Mouse (Mus musculus) liver, embryonic 16.5 days (tissue): ENCODE results near the gene Fam163a. TPM values are rescaled to one million over a fixed set of nuclear protein-coding genes. Genes with fewer than 3 reads are reported as not detected.

Experiments
- ATAC-seq: fragments of 200-750 bp; cut with Nextera tagmentation; 2 replicates; pipeline ENCODE4 v1.8.0; 2017; ENCODE audit warnings: low read depth, mild to moderate bottlenecking, moderate number of reproducible peaks, moderate library complexity
- H3K27ac ChIP-seq: fragments of 300-500 bp; sonication (generic); 2 replicates; pipeline ENCODE4 v1.5.1; 2014; ENCODE audit warnings: mild to moderate bottlenecking, low read length
- H3K27me3 ChIP-seq: fragments of 300-500 bp; sonication (generic); 2 replicates; pipeline ENCODE4 v1.6.1; 2014; ENCODE audit warnings: low read depth, low read length, mixed read lengths; ENCODE audit not compliant: control insufficient read depth, insufficient read depth
- H3K36me3 ChIP-seq: fragments of 300-500 bp; sonication (generic); 2 replicates; pipeline ENCODE4 v1.6.1; 2014; ENCODE audit warnings: mild to moderate bottlenecking; ENCODE audit not compliant: control insufficient read depth, insufficient read depth
- H3K4me1 ChIP-seq: fragments of 300-500 bp; sonication (generic); 2 replicates; pipeline ENCODE4 v1.6.1; 2014; ENCODE audit warnings: low read depth, low read length, mixed read lengths; ENCODE audit not compliant: control insufficient read depth
- H3K4me2 ChIP-seq: fragments of 300-500 bp; sonication (generic); 2 replicates; pipeline ENCODE4 v1.6.1; 2014; ENCODE audit warnings: low read depth, low read length, mixed read lengths
- H3K4me3 ChIP-seq: fragments of 300-500 bp; sonication (generic); 2 replicates; pipeline ENCODE4 v1.5.1; 2014; ENCODE audit warnings: low read depth, mild to moderate bottlenecking, low read length
- H3K9ac ChIP-seq: fragments of 300-500 bp; sonication (generic); 2 replicates; pipeline ENCODE4 v1.6.1; 2014; ENCODE audit warnings: low read depth, low read length
- H3K9me3 ChIP-seq: fragments of 300-500 bp; sonication (generic); replicated peaks from 2 replicates; pipeline ENCODE4 v1.6.1; 2016; ENCODE audit warnings: low read length; ENCODE audit not compliant: control insufficient read depth
- WGBS: fragments of 180-500 bp; shearing (Covaris S2); extraction: QIAGEN DNeasy Blood & Tissue Kit; methylation state at CpG from one replicate; pipeline ENCODE4 v1.1.7; 2014; ENCODE audit not compliant: insufficient replicate concordance; 5-methylcytosine and 5-hydroxymethylcytosine counted together
- polyA plus RNA-seq: library from polyadenylated mRNA; unstranded; fragments of >200 nt; fragmentation: Nextera tagmentation; extraction: Ambion mirVana; gene quantifications from 2 replicates; pipeline ENCODE4 v1.2.1, GENCODE M21; 2015

Gene Fam163a
- polyA plus RNA-seq, 1 experiment from 2014 or later, result 0.02 TPM

DNA sequence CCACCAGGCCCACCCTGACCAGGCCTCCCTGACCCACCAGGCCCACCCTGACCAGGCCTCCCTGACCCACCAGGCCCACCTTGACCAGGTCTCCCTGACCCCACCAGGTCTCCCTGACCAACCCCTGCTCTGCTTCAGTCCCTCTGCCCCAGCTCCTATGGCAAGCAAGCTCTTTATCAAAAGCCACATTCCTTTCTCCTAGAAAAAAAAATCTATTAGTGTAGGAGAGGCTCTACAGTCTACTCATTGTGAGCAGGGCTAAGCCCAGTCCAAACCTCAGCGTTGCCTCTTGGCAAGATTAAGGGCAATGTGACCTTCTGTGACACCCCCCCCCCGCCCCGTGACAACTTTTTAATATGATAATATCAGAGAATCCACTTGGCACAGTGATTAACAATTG, 120.2 kb downstream of the Fam163a start:
- WGBS, result 53% methylated on average over 3 of the region's 3 CpGs
- Histone ChIP-seq H3K4me1 (no peaks in the 10 kb centered on the region), H3K27ac (no peak overlapping the region), H3K9me3 (no peaks in the 10 kb centered on the region), H3K27me3 (no peaks in the 10 kb centered on the region), H3K4me3 (no peak overlapping the region), H3K4me2 (no peak overlapping the region), H3K9ac (no peak overlapping the region), H3K36me3 (no peaks in the 10 kb centered on the region)
- no peak for ATAC-seq

DNA sequence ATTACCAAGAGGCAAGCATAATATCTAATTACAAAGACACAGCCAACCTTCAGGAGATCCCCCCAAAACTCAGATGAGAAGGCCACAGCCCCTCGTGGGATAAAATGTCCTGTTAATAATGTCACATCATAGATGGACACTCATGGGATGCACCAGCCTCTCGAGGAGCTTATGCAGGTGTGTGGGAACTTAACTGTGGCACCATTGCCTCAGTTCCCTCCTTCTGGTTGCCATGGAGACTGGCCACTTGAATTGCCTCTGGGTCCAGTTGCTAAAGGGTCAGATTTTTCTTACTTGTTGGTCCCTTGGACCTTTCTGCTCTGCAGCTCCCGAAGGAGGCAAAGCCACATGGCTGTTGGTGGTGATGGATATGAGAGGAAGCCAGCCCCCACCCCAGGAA, 127.2 kb downstream of the Fam163a start:
- H3K4me2 ChIP-seq, result no peak overlapping the region
- H3K27me3 ChIP-seq, result no peaks in the 10 kb centered on the region
- no peaks in the 10 kb centered on the region for H3K9me3 ChIP-seq
- no peak overlapping the region for H3K27ac ChIP-seq
- 0 out of 2 replicates have a peak, but pooled peaks cover 2% of the 10 kb centered on the region for H3K4me1 ChIP-seq
- no peaks in the 10 kb centered on the region for H3K36me3 ChIP-seq
- H3K9ac ChIP-seq, result no peak overlapping the region
- H3K4me3 ChIP-seq, result no peak overlapping the region
- no peak for ATAC-seq
- whole genome bisulfite sequencing, result 42% methylated on average over 3 of the region's 3 CpGs

DNA sequence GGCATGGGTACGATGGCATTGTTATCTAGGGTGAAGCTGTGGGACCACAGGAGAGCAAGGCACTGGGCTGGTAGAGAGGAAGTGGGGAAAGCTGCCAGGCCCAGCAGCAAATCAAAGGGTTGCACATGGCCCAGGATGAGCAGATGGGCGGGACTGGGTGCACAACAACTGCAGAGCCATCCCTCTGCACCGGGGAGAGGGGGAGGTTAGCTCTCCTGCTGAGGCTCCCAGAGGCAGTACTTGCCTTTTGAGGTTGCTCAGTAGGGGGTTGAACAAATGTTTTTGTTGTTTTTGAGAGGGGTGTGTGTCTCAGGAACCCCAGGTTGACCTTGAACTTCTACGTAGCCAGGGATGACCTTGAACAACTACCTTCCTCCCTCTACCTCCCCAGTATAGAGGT, 128.4 kb downstream of the Fam163a start:
- no peak for ATAC-seq
- WGBS, result 29% methylated on average over 4 of the region's 4 CpGs
- Histone ChIP-seq H3K4me3 (no peak overlapping the region), H3K36me3 (no peaks in the 10 kb centered on the region), H3K27me3 (no peaks in the 10 kb centered on the region), H3K27ac (no peak overlapping the region), H3K9me3 (no peaks in the 10 kb centered on the region), H3K9ac (no peak overlapping the region), H3K4me1 (peaks cover 2% of the 10 kb centered on the region; the same call in 1 of the 2 replicates), H3K4me2 (no peak overlapping the region)

DNA sequence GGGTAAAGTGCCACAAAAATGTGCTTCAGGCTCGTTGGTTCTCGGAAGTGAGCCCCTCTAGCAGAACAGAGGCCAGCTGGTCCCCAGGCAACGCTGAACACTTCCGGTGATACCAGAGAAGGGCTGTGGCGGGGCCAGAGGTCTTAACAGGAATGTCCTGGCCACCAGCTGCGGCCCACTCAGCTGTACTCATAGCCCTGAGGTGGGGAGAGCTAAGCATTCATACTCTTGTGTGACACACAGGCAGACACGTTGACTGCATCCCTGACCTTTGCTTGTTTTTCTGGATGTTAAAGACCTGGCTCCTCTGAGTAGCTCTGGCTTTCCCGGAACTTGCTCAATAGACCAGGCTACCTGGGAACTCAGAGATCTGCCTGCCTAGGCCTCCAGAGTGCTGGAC, 130.3 kb downstream of the Fam163a start:
- no peak overlapping the region for H3K4me2 ChIP-seq
- H3K4me1 ChIP-seq, result peaks cover 2% of the 10 kb centered on the region; the same call in 1 of the 2 replicates
- peak overlapping the region; percentile 5; the same call in 1 of the 2 replicates for H3K27ac ChIP-seq
- no peaks in the 10 kb centered on the region for H3K9me3 ChIP-seq
- ATAC-seq, result no peak; the same call in 1 of the 2 replicates
- WGBS, result 58% methylated on average over 8 of the region's 8 CpGs
- no peak overlapping the region for H3K4me3 ChIP-seq
- H3K9ac ChIP-seq, result no peak overlapping the region
- H3K27me3 ChIP-seq, result no peaks in the 10 kb centered on the region
- H3K36me3 ChIP-seq, result no peaks in the 10 kb centered on the region

DNA sequence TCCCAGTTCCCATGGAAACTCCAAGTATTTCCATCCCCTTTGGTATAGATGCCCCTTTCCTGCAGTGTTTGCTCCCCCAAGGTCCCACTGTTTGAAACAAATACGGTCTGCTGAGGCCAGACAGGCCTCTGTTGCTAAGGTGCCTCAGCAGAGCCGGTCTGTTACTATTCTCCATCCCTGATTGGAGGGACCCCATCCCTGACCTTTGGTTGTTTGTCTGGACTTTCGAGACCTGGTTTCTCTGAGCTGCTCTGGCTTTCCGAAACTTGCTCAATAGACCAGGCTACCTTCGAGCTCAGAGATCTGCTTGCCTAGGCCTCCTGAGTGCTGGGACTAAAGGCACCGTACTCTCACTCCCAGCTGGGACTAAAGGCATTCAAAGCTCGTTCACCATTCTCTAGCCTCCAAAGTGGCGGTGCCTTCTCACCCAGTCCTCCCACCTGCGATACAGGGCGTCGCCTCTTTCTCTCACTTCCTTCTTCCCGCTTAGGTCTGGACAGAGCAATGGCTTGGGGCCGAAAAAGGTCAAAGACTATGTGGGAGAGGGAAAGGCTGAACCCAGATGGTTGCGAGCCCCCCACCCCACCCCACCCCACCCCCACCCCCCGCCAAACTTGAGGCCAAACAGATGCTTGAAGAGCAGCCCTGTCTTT, 131.5 kb downstream of the Fam163a start:
- H3K9ac ChIP-seq, result no peak overlapping the region
- H3K27ac ChIP-seq, result peak overlapping the region; percentile 64
- no peak overlapping the region for H3K4me3 ChIP-seq
- no peaks in the 10 kb centered on the region for H3K36me3 ChIP-seq
- no peaks in the 10 kb centered on the region for H3K9me3 ChIP-seq
- ATAC-seq, result peak; percentile 82
- H3K27me3 ChIP-seq, result no peaks in the 10 kb centered on the region
- 57% methylated on average over 15 of the region's 15 CpGs for WGBS
- H3K4me2 ChIP-seq, result no peak overlapping the region
- peaks cover 2% of the 10 kb centered on the region; the same call in 1 of the 2 replicates for H3K4me1 ChIP-seq

DNA sequence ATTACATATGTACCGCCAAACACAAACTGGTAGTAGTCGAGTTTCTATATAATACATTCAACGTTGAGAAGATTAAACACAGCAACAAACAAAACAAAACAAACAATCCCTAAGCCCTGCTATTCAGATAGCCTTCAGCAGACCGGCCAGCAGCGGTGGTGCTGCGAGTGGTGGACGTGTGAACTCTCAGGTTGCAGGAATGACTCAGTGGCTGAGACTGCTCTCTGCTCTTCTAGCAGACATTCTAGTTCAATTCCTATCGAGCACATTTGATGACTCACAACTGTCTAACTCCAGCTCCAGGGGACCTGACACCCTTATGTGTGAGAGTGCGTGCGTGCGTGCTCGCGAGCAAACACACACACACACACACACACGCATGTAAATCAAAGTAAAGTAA, 134.7 kb downstream of the Fam163a start:
- Histone ChIP-seq H3K4me2 (no peak overlapping the region), H3K9ac (no peak overlapping the region), H3K4me3 (no peak overlapping the region), H3K9me3 (no peaks in the 10 kb centered on the region), H3K27ac (no peak overlapping the region), H3K4me1 (peaks cover 2% of the 10 kb centered on the region; the same call in 1 of the 2 replicates), H3K27me3 (no peaks in the 10 kb centered on the region), H3K36me3 (peaks cover 10% of the 10 kb centered on the region)
- 71% methylated on average over 14 of the region's 14 CpGs for WGBS
- no peak for ATAC-seq

DNA sequence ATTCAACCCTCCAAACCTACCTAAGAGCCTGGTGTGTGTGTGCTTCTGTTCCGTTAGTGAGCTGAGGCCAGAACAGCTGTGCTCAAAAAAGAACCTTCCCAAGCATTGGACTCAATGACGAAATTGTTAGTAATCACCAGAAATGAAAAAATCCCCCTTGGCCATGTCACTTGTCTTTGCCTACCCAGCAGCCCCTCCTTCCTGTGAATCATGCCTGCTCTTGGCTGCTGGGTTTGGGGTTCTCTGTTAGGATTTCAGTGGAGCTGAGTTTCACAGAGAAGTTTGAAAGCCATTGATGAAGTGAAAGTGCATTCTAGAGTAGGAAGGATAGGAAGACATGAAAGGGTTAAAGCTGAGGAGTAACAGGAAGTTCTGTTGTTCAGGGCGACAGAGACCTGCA, 138.7 kb downstream of the Fam163a start:
- no peak overlapping the region for H3K4me2 ChIP-seq
- no peaks in the 10 kb centered on the region for H3K9me3 ChIP-seq
- no peaks in the 10 kb centered on the region for H3K27me3 ChIP-seq
- 51% methylated on average over 3 of the region's 3 CpGs for WGBS
- no peak for ATAC-seq
- no peak overlapping the region for H3K9ac ChIP-seq
- peaks cover 42% of the 10 kb centered on the region for H3K36me3 ChIP-seq
- no peaks in the 10 kb centered on the region for H3K4me1 ChIP-seq
- H3K27ac ChIP-seq, result no peak overlapping the region
- H3K4me3 ChIP-seq, result no peak overlapping the region

DNA sequence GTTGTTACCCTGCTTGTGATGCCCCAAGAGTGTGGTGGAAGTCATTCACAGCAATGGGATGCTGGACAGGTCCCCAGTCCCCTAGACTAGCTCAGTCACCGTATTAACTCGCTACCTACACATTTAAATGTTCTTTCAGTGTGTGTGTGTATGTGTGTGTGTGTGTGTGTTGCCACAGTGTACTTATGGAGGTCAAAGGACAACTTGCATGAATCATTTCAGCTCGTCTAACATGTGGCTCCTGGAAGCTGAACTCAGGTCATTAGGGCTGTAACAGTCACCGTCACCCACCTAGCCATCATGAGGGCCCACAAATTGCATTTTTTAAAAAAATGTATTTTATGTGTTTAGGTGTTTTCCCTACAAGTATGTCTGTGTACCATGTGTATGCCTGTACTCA, 142.6 kb downstream of the Fam163a start:
- H3K4me2 ChIP-seq, result no peak overlapping the region
- no peaks in the 10 kb centered on the region for H3K27me3 ChIP-seq
- H3K4me1 ChIP-seq, result no peaks in the 10 kb centered on the region
- H3K36me3 ChIP-seq, result peaks cover 54% of the 10 kb centered on the region
- no peak overlapping the region for H3K4me3 ChIP-seq
- 87% methylated on average over 4 of the region's 4 CpGs for WGBS
- no peaks in the 10 kb centered on the region for H3K9me3 ChIP-seq
- no peak overlapping the region for H3K27ac ChIP-seq
- H3K9ac ChIP-seq, result no peak overlapping the region
- peak; percentile 35; the same call in 1 of the 2 replicates for ATAC-seq

DNA sequence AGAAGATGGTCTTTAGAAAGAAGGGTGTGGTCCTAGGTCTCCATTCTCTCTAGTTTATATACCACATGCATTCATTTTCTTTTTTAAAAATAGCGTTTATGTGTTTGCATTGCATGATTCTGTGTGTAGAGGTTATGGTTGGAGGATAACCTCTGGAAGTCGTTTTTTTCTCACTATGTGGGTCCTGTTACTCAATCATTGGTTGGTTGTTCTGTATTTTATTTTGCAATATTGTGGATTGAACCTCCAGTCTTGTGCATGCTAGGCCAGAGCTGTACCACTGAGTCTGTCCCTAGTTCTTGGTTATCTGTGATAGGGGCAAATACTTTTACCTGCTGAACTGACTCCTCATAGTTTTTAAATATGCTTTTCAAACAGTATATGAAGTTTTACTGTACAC, 146.6 kb downstream of the Fam163a start:
- 57% methylated on average over 2 of the region's 2 CpGs for WGBS
- H3K27me3 ChIP-seq, result no peaks in the 10 kb centered on the region
- no peak overlapping the region for H3K27ac ChIP-seq
- no peak overlapping the region for H3K9ac ChIP-seq
- no peak for ATAC-seq
- no peaks in the 10 kb centered on the region for H3K9me3 ChIP-seq
- H3K36me3 ChIP-seq, result peaks cover 49% of the 10 kb centered on the region
- H3K4me2 ChIP-seq, result no peak overlapping the region
- H3K4me1 ChIP-seq, result peaks cover 2% of the 10 kb centered on the region; the same call in 1 of the 2 replicates
- H3K4me3 ChIP-seq, result no peak overlapping the region
